Mouse (Mus musculus) C2C12 (cell line): ENCODE results near the gene Arid3b. TPM values are rescaled to one million over a fixed set of nuclear protein-coding genes. Genes with fewer than 3 reads are reported as not detected.
A peak's percentile ranks its signal among the peaks of the same experiment; 100 is the strongest.

ENCODE experiments used
- H3K27me3 ChIP-seq: one replicate; pipeline ENCODE4 v1.6.1; 2011; ENCODE audit not compliant: control insufficient read depth, insufficient read depth, insufficient read length
- H3K36me3 ChIP-seq: one replicate; pipeline ENCODE4 v1.6.1; 2011; ENCODE audit not compliant: control insufficient read depth, insufficient read depth
- H3K4me3 ChIP-seq: one replicate; pipeline ENCODE4 v1.5.1; 2011; ENCODE audit warnings: mild to moderate bottlenecking, control low read depth; ENCODE audit not compliant: poor library complexity, insufficient read depth, severe bottlenecking
- H3K79me2 ChIP-seq: one replicate; pipeline ENCODE4 v1.6.1; 2011; ENCODE audit not compliant: control insufficient read depth, insufficient read depth
- H3K79me3 ChIP-seq: one replicate; pipeline ENCODE4 v1.6.1; 2011; ENCODE audit warnings: low read depth, control low read depth
- H3ac ChIP-seq: one replicate; pipeline ENCODE3; 2011; ENCODE audit warnings: low read depth; ENCODE audit not compliant: control insufficient read depth, insufficient read length
- CEBPB ChIP-seq: IDR thresholded peaks from one replicate; pipeline ENCODE4 v1.6.1; 2011; ENCODE audit warnings: low read depth, mild to moderate bottlenecking, control low read depth, moderate library complexity
- CTCF ChIP-seq: IDR thresholded peaks from one replicate; pipeline ENCODE4 v1.5.1; 2011; ENCODE audit not compliant: control insufficient read depth, insufficient read depth, insufficient read length
- FOSL1 ChIP-seq: IDR thresholded peaks from one replicate; pipeline ENCODE4 v1.8.0; 2011; ENCODE audit warnings: mild to moderate bottlenecking, low read length; ENCODE audit not compliant: poor library complexity, insufficient read depth, severe bottlenecking
- MAX ChIP-seq: IDR thresholded peaks from one replicate; pipeline ENCODE4 v1.6.1; 2011; ENCODE audit warnings: mild to moderate bottlenecking, control low read depth
- MYOD1 ChIP-seq: IDR thresholded peaks from one replicate; pipeline ENCODE4 v1.6.1; 2011; ENCODE audit warnings: low read depth; ENCODE audit not compliant: control insufficient read depth, insufficient read length
- MYOG ChIP-seq: IDR thresholded peaks from one replicate; pipeline ENCODE4 v1.6.1; 2011; ENCODE audit not compliant: control insufficient read depth, insufficient read length; ENCODE audit errors: extremely low read depth
- USF1 ChIP-seq: IDR thresholded peaks from one replicate; pipeline ENCODE4 v1.6.1; 2011; ENCODE audit warnings: low read depth, mild to moderate bottlenecking, control low read depth, moderate library complexity
- polyA plus RNA-seq: library from polyadenylated mRNA; unstranded; fragments of >200 nt; fragmentation: generic; extraction: Trizol; gene quantifications from one replicate; pipeline ENCODE4 v1.2.1, GENCODE M21; 2012; ENCODE audit warnings: missing spikeins

Gene Arid3b
- polyA plus RNA-seq, 1 experiment, result 0.87 TPM

- no peak overlapping the region for H3K4me3 ChIP-seq
- H3ac ChIP-seq, result no peak overlapping the region
- H3K79me2 ChIP-seq, result no peaks in the 10 kb centered on the region
- H3K36me3 ChIP-seq, result no peaks in the 10 kb centered on the region
- H3K79me3 ChIP-seq, result no peaks in the 10 kb centered on the region
- TF ChIP-seq CTCF (no peak), CEBPB (no peak), MAX (no peak), MYOD1 (no peak)
- H3K27me3 ChIP-seq, result no peaks in the 10 kb centered on the region
Observed at GRCm38 (mm10) chr9:57833762-57834471, 2.7 kb downstream of the Arid3b start.

DNA sequence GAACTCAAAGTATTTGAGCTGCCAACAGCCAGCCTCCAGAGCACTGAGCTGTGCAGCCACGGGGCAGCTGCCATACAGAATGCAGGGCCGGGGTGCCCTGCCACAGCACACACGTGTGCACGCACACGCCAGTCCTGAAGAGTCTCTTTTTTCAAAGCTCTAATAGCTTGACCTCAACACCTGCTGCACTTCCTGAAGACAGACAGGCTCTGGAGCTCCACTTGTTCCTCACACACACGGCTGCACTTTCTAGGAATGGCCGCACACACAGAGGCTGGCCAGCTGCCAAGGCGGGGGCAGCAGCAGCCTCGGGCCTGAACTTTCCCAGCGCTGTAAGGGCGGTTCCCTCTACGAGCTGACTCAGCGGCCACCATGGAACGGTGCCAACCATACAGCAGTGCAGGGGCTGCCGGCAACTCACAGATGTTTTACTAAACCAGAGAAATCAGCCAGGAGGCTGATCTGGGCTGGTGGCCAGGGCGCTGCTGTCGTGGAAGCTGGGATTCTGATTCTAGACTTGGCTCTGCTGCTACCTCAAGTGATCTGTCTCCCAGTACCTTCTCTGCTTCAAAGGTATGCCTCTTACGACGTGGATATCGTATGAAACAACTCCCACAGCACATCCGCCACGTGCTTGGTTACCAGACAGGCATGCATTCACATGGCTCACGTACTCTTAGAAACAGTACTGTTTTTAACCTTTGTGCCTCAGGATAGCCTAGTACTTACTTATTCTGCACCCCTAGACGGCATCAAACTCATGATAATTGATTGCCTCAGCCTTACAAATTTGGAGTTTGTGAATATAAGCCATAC lies 5.1 kb downstream of the Arid3b start:
- Histone ChIP-seq H3K79me2 (no peaks in the 10 kb centered on the region), H3ac (no peak overlapping the region), H3K4me3 (no peak overlapping the region), H3K79me3 (no peaks in the 10 kb centered on the region), H3K36me3 (no peaks in the 10 kb centered on the region), H3K27me3 (no peaks in the 10 kb centered on the region)
- no peak for TF ChIP-seq CTCF
- TF ChIP-seq USF1, result no peak
- peak; percentile 55 for TF ChIP-seq MYOD1
- TF ChIP-seq MYOG, result no peak

DNA sequence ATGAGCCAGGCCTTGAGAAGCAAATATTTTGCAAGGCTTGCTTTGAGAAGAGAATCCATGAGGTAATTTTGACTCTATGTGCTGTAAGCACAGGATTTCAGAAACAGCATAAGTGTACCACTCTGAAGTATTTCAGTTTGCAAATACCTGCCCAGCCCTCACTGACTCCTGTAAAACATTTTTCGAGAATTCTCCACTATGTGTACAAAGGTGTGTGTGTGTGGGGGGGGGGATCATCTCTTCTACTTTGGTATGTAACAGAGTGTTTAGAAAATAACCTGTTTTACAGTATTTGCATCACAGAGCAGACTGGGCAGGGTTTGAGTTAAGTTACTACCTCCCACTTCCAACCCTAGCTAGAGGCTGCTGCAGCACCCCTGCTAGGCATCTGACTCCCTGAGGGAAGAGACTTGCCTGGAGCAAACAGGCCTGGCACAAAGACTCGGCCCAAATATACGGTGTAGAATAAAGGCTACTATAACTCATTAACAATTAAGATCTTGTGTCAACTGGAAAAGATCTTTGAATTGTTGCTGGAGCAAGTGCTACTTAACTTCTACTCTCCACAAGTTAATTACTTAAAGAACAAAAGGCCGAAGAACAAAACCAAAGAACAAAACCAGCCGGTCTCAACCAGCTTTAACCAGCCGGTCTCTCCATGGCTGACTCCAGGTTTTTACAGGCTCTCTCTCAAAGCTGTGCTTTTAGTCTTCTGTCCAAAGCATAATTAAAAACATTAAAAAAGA lies 6.6 kb downstream of the Arid3b start:
- Histone ChIP-seq H3K79me3 (no peaks in the 10 kb centered on the region), H3K36me3 (no peaks in the 10 kb centered on the region), H3K4me3 (no peak overlapping the region), H3K27me3 (no peaks in the 10 kb centered on the region), H3K79me2 (no peaks in the 10 kb centered on the region), H3ac (no peak overlapping the region)
- TF ChIP-seq CEBPB (no peak), MYOG (no peak), MYOD1 (no peak), FOSL1 (no peak), USF1 (no peak), CTCF (no peak), MAX (no peak)

DNA sequence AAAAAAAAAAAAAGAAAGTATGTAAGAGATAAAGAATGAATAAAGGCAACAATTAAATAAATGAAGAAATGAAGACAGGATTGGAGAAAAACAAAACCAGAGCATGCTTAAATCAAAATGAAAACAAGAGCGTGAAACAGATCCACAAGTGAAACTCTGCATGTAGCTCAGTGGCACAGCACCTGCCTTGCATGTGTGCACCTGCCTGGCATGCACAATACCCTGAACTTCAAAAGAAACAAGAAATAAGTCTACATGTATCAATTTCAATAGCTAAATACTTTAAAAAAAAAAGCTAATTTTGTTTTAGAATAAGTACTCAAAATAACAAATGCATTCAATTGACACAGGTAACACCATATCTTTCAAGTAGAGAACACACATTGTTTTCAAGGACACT lies 13.2 kb downstream of the Arid3b start:
- Histone ChIP-seq H3K79me2 (no peaks in the 10 kb centered on the region), H3K36me3 (no peaks in the 10 kb centered on the region), H3K27me3 (no peaks in the 10 kb centered on the region), H3ac (no peak overlapping the region), H3K4me3 (no peak overlapping the region), H3K79me3 (no peaks in the 10 kb centered on the region)
- TF ChIP-seq MYOG, result no peak
- no peak for TF ChIP-seq USF1
- TF ChIP-seq MAX, result no peak
- TF ChIP-seq MYOD1, result no peak
- no peak for TF ChIP-seq CEBPB
- TF ChIP-seq FOSL1, result no peak
- no peak for TF ChIP-seq CTCF

DNA sequence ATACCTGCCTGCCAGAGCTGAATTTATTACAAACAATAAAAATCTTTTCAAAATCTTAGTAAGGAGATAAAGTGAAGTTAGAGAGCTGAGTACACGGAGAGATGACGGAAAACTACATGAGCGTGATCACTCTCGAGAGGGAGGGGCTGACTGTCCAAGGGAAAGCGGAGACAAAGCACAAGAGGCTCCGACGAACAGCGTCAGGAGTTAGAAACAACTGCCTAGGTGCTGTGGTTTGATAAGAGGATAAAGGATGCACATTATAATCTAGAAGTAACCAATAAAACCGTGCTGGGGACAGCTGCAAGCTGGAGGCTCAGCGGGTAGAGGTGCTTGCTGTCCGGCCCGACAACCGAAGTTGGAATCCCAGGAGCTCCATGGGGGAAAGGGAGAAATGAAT lies 13.8 kb downstream of the Arid3b start:
- Histone ChIP-seq H3K79me2 (no peaks in the 10 kb centered on the region), H3ac (no peak overlapping the region), H3K36me3 (no peaks in the 10 kb centered on the region), H3K79me3 (no peaks in the 10 kb centered on the region), H3K4me3 (no peak overlapping the region), H3K27me3 (no peaks in the 10 kb centered on the region)
- no peak for TF ChIP-seq USF1
- no peak for TF ChIP-seq MAX
- TF ChIP-seq CEBPB, result no peak
- TF ChIP-seq MYOG, result no peak
- TF ChIP-seq MYOD1, result no peak
- no peak for TF ChIP-seq CTCF
- TF ChIP-seq FOSL1, result no peak
